Mouse (Mus musculus) brain, adult 2 months (tissue): ENCODE results near the gene Exosc2.
"Not testable (repeated sequence)": the region's sequence is repeated elsewhere in the genome, so short reads cannot be mapped to it uniquely, and the experiment has no call there.

Experiments
- DNase-seq: peaks from one replicate; pipeline ENCODE4 v3.0.0; 2011; ENCODE audit warnings: low read depth, low spot score

Gene Exosc2

DNA sequence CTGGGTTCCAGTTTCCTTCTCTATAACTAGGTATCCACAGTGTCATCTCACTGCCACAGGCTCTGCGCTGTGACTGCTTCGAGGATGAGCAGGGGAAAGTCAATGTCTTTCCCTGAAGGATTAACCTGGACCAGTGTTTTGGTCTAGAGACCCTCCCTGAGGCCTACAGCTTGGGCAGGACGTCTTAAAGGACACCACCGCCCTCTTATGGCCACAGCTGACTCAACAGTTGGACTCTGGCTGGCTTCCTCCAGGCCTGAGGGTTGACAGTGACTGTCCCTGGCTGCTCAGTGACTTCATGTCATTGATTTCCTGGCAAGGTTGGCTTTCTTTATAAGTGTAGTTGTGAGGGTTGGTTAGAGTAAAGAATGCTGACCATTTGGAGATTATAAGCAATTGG lies 3.2 kb upstream of the Exosc2 start:
- no peak for DNase-seq

DNA sequence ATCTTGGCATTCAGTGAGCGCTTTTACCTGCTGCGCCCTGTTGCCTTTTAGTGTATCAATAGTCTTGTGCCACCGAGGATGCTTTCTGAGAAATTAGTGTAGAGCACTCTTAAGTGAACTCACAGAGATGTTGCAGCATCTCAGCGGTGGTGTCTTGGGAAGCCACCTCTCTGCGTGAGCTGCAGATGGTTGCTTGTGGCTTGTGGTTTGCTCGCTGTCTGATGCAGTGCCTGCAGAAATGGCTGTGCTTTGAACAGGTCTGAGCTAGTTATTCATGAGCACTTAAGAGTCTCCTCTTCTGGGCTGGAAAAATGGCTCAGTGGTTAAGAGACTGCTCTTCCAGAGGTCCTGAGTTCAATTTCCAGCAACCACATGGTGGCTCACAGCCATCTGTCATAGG lies 8.1 kb downstream of the Exosc2 start:
- no peak for DNase-seq

DNA sequence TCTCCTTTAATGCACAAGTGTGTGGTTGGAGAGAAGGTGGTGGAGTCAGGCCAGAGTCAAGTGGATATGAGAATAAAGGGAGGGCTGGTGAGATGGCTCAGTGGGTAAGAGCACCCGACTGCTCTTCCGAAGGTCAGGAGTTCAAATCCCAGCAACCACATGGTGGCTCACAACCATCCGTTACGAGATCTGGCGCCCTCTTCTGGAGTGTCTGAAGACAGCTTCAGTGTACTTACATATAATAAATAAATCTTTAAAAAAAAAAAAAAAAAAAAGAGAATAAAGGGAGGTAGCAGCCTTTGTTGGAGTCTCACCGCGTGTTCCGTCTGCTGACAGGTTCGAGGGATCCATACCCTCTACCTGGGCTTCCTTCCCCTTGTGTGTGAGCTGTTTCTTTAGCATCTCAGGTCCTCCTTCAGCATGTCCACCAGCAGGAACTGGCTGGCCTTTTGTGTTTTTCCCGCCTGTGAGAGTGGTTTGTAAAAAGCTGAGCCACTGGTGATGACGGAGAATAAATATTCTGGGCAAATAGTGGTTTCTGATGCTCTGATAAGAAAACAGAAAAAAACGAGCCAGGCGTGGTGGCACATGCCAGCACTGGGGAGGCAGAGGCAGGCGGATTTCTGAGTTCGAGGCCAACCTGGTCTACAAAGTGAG lies 10.7 kb downstream of the Exosc2 start:
- not testable (repeated sequence) for DNase-seq

DNA sequence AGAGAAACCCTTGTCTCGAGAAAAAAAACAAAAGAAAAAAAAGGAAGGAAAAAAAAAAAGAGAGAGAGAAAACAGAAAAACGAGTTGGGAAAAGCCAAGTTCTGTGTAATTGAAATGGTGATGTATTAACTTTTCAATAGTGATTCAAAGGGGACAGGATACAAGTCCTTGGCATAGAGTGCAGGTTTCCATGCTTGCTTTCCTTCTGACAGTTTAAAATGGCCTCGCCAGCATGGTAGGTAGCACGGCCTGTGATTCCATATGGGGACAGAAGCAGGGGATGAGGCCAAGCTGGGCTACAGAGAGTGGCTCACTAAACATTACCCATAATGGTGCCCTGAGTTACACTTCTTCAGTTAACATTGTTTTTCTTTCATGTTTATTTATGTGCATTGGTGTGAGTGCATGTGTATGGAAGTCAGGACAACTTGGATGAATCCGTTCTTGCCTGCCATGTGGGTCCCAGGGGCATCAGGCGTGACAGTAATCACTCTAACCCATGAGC lies 11.3 kb downstream of the Exosc2 start:
- no peak for DNase-seq

DNA sequence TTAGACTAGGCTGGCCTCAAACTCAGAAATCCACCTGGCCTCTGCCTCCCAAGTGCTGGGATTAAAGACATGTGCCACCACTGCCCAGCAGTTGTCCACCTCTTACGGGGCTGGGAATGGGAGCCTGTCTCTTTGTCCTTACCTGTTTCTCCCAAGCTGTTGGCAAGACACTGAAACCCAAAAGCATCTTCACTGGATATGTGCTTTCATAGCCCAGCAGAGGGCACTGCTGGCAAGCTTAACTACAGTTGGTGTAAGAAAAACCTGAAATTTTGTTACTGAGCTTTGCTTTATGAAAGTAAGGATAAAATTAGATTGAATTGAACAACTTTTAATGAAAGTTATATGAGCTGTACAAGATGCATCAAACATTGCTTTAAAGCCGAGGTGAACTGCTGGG lies 13.2 kb downstream of the Exosc2 start:
- DNase-seq, result peak; percentile 86

DNA sequence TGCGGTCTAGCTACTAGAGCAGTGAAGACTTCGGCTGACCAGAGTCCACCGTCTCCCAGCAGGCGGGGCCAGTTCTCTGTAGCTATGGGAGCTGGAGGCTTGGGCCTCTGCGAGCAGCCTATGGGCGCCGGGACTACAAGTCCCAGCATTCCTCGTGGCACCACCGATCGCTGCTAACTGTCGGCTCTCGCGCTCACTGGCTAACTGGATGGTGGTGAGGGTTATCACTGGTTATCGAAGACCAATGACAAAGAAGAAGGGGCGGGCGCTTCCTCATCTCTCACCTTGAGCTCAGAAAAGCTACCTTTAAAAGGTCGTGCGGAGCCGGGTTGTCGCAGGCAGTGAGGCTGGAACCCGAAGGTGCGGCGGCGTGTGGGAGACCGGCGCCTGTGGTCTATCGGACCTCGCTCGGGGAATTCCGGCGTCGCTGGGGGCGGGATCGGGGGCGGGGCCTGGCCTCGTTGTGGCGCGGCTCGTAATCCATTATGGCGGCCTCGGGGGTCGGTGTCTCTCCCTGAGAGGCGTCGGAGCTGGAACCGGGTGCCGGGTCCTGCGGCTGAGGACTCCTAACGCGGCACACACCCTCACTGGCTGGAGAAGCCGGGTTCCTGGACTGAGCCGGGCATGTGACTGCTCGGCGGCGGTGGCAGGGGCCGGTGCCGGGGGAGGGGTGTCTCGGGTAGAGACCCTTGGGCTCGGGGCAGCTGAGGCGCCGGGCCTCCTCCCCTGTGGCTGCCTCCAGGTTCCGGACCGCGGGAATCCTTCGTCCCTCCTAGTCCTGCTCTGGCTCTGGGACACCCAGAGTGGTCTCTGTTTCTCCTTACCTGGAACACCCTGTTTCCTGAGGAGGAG lies 17.8 kb downstream of the Exosc2 start, which contains the start of gene Abl1:
TSS of gene Abl1 (plus strand) at position 303 of the 852 bp plus-strand sequence.
- DNase-seq, result peak; percentile 99

DNA sequence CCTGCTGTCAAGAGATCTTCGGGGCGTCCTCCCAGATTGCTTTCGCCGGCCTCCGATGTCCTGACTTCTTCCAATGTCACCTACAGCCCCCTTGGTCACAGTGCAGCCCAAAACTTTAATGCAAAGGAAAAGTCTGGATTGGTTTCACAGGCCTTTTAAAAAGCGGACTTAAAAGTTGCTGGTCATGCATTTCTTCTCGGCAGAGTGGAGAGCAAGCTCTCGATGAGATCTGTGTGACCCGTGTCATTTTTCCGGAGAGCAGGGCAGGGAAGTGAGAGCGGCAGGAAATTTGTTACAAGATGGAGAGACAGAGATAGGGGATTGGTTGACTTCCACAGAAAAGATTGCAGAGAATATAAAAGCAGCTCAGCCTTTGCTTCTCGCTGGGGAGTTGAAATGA lies 18.5 kb downstream of the Exosc2 start:
- DNase-seq, result peak; percentile 29

DNA sequence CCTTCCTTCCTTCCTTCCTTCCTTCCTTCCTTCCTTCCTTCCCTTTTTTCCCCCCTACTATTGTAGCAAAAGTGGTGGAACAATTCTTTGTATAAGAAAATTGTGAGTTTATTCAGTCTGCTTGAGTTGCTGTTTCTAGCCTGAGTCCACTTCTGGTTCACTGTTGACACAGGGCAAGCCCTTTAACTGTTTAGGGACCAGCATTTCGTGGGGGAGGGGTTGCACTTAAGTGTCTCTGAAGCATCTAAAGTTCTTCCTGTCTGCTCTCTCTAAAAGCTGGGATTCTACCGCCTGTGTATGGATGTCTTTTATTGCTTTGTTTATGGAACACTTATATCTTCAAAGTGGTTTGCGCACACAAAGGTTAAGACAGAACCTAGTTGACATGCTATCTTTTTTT lies 19.5 kb downstream of the Exosc2 start:
- DNase-seq, result no peak

DNA sequence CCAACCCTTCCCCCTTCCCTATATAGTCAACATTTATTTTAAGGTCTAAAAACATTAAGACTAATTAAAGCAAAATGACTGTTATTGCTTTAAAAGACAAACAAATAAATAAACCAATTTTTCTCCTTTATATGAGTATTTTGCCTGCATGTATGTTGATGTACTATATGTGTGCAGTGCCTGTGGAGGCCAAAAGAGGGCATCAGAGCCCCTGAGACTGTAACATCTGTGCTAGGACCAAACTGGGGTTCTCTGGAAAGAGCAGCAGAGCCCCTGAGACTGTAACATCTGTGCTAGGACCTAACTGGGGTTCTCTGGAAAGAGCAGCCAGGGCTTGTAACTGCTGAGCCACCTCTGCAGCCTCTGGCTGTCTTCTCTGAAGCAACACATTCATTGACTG lies 27.7 kb downstream of the Exosc2 start:
- DNase-seq, result no peak

DNA sequence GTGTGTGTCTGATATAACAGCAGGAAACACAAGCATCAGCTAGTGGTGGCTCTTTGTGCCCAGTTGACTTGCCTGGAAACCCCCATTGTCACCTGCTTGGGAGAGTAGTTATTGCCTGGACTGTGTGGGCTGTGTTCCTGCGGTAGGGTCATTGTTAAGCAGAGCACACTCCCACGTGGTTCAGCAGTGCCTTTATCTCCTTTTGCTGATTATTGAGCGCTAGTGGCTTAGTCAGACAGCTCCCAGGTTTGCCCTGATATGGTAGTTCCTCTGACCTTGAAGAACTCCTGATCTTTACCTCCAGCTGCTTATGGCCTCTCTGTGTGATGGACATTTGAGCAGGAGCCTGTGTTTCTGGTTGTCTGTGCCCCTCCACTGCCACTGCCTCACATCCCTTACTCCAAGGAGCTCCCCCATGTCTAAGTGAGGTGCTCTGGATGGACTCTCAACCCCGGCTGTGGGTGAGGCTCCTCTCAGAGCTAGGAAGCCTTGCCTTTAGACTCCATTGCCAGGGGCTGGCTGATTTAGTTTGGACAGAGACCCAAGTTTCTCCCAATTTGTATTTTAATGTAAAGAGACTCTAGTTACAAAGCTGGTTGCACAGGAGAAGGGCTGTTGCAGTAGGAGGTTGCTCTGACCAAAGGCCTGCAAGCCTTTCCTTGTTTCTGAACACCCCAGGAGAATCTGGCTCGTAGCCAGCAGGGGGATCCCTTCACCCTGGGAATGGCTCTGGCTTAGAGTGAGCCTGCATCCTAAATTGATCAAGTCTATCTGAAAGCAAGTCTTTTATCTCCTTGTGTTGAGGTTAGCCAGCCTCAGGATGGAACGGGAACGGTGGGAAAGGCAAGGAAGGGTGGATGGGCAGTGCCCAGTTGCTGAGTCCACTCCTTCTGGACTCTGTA lies 30.3 kb downstream of the Exosc2 start:
- peak; percentile 22 for DNase-seq

DNA sequence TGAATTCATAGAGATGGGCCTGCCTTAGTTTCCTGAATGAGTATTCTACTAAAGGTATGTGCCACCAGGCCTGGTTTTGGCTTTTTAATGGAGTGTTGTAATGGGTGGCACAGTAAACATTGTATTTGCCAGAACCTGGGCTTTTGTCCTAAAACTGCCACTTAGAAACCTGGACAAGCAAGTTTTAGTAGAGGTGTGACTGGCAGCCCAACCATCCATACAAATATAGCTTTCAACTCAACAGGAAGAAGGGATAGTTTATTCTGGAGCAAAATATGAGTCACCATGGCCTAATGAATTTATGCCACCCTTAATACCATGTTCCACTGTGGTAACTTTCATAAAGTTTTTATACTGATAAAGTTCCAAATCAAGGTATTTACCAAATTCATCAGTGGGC lies 32.7 kb downstream of the Exosc2 start:
- no peak for DNase-seq

DNA sequence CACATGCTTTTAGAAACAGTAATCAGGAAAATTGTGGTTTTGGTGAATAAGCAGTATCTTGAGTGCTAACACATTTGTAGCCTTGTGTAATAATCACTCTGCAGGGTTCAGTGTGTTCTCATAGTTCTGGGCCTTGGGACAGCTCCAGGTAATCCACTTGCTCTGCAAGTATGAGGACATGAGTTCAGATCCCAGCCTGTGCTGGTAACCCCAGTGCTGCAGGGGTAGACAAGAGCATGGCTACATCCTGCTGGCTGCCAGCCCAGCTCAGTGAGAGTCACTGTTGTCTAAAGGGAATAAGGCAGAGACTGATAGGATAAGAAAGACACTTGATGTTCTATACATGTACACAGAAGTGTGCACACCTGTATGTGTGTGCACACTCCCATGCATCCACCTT lies 35.4 kb downstream of the Exosc2 start:
- no peak for DNase-seq

DNA sequence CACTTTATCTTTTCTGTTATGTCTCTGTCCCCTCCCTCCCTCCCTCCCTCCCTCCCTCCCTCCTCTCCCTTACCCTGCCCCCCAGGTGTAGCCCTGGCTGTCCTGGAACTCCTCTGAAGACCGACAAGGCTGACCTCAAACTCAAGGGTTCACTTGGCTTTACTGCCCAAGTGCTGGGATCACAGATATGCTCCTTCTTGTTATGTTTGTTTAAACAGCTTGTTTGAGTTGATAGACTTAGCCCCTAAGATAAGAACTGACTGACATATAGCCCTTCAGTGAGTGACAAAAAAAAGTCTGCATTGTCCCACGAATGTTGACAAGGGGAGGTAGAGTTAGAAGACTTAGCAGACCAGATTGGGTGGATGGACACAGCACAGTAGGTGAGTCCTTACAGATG lies 36.0 kb downstream of the Exosc2 start:
- no peak for DNase-seq

DNA sequence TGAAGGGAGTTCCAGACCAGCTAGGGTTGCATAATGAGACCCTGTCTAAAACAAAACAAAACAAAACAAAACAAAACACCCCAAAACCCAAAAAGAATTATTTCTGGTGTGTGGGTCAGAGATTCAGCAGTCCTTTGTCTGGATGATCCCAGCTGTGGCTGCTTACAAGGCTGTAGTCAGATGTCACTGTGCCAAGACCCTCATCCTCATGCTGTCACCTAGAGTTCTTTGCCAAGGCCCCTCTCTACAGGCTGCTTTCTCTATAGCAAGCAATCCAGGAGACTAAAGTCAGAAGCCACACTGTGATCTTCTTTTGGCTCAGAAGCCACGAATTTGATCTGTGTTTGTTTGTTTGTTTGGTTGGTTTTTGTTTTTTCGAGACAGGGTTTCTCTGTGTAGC lies 42.2 kb downstream of the Exosc2 start:
- no peak for DNase-seq

DNA sequence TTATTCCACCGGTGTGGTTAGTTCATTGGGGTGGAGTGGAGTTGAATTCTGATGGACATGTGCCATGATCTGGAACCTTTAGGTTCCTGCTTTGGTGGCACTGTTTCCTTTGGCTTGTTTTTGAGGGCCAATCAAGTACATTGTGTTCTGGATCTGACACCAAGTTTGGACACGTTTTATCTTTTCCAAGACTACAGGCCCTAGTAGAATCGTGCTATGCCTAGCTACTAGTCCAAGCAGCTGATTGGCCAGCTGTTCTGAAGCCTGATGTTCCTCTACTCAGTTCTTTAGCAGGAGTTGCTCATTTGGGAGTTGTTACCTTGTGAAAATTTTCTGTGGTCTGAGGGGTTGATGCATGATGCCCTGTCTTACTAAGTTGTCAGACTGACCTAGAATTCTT lies 43.3 kb downstream of the Exosc2 start:
- no peak for DNase-seq

DNA sequence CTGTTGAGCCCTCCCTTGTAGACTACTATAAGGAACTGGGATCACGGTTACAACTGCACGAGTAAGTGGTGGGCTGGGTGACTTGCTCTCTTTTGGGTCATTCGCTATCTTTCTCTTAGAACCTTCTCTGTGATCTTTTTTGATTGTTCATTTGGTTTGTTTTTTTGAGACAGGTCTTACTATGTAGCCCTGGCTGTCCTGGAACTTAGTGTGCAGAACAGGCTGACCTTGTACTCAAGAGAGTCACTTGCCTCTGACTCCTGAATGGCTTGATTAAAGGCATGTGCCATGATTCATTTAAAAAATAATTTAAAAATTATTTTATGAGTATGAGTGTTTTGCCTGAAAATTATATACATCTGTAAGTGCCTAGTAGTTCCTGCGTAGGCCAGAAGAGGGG lies 44.3 kb downstream of the Exosc2 start:
- DNase-seq, result no peak

DNA sequence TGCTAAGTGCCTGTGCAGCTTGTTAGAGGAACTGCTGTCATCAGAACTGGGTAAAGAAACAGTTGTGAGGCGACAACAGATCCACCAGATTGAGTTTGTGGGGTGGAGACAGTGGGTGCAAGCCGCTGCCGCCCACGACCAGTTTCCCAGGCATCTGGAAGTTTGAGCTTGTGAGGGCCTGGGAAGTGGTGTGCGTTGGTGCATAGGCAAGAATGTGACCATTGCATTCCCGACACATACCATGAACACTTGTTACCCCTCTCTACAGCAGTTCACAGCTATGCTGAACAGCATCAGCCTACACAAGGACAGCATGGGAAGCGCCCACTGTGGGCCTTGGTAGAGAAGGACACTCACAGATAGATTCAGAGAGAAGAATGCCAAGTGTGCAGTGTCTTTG lies 45.5 kb downstream of the Exosc2 start:
- peak; percentile 83 for DNase-seq

DNA sequence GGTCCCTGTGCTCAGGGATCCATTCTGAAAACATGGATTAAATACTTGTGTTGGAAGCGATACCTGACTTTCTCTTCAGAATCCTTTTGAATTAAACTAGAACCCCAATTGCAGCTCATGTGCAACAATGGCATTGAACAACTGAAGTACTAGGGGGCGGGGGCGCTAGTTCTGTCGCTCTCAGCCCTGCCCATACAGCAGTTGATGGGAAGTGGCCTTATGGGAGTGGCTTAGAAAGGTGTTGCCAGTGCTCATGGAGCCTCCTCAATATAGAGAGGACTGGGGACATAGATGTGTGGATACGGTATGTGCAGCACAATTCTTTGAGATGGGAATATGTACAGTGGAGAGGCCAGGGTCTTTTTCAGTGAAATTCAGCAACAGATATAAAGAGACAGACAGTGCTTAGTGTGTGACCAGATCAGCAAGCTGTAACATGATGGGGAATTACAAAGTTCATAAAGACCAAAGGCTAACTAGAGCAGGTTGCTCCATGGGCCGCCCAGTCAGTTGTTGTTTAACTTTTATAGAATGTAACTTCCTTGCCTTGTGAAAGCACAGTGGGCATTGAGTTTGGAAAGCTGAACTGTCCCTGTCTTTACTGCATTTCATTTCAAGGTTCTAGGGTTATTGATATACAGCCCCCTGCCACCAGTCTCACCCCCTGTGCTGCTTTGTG lies 48.8 kb downstream of the Exosc2 start:
- DNase-seq, result no peak

DNA sequence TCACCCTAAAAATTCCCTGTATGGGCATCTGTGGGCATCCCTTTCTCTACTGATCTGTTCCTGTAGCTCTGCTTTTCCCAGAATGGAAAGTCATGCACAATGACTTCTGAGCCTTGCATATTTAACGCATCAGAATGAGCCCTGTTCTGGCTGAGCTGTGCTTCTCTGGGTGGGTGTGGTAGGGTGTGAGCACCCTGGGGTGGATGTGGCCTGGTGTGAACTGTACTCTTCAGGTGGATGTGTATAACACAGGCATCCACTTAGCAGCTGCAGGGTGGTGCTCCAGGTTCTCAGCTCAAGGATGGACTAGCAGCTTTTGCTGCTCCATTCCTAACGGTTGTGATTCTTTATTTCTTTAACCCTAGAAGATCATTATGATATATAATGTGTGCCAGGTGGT lies 49.4 kb downstream of the Exosc2 start:
- DNase-seq, result peak; percentile 39

DNA sequence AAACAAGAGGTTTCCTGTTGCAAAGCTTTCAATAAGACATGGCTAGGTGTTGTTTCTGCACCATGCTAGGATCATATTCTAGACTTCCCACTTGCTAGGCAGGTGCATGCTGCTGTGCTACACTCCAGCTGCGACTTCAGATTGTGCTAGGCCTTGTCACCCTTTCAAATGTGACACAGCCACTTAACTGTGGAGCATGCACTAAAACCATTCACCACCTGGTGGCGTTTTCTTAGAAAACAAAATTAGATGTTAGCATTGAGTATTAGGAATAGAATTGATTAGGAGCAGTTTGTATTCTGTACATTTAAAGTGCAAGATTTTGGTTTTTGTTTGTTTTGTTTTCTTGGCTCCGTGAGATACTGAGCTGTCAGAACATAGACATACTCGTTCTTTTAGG lies 50.3 kb downstream of the Exosc2 start:
- DNase-seq, result peak; percentile 50

DNA sequence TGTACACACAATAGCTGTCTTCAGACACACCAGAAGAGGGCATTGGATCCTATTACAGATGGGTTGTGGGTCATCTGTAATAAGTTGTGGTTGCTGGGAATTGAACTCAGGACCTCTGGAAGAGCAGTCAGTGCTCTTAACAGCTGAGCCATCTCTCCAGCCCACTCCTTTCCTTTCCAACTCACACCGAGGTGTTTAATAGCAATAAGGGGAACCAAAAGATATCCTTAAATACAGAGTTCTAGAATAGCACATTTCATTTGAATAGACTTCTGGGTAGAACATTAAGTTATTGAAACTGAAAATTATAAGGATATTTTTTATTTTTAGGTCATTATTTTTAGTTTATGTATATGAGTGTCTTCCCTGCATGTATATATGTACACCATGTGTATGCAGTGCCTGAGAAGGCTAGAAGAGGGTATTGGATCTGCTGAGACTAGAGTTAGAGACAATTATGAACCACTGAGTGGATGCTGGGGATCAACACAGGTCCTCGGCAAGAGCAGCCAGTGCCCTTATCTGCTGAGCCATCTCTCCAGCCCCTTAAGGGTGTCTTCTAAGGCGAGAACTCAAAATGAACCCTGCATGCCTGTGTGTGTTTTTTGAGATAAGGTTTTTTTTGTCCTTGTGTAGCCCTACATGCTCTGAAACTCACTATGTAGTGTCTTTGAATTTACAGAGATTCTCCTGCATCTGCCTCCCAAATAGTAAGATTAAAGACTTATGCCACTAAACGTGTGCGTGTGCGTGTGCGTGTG lies 54.4 kb downstream of the Exosc2 start:
- DNase-seq, result no peak
